Mouse (Mus musculus) cerebellum, adult 2 months (tissue): Measurements from ENCODE around the gene Ercc1. TPM values are rescaled to one million over a fixed set of nuclear protein-coding genes. Genes with fewer than 3 reads are reported as not detected.
A peak's percentile ranks its signal among the peaks of the same experiment; 100 is the strongest.

Experiments
- DNase-seq, 2 experiments: peaks; one replicate each; pipeline ENCODE4 v3.0.0; 2021
- H3K27ac ChIP-seq: fragments of 200-500 bp; 2 replicates; pipeline ENCODE4 v1.5.1; 2012; ENCODE audit warnings: low read length, control low read depth, inconsistent platforms; ENCODE audit not compliant: insufficient read depth
- H3K27me3 ChIP-seq: fragments of 200-500 bp; 2 replicates; pipeline ENCODE4 v1.6.1; 2012; ENCODE audit warnings: inconsistent platforms, mild to moderate bottlenecking, low read length, moderate library complexity; ENCODE audit not compliant: control insufficient read depth, insufficient read depth
- H3K4me1 ChIP-seq: fragments of 200-500 bp; 2 replicates; pipeline ENCODE4 v1.6.1; 2011; ENCODE audit warnings: low read length; ENCODE audit not compliant: control insufficient read depth, insufficient read depth
- H3K4me3 ChIP-seq: fragments of 200-500 bp; replicated peaks from 2 replicates; pipeline ENCODE3; 2011; ENCODE audit warnings: mild to moderate bottlenecking, low read depth, low read length, control low read depth; ENCODE audit not compliant: insufficient read depth
- CTCF ChIP-seq: fragments of 200-500 bp; IDR thresholded peaks from 2 replicates; pipeline ENCODE4 v1.5.1; 2011; ENCODE audit warnings: low read depth, mild to moderate bottlenecking, control low read depth, low read length, moderate library complexity, borderline replicate concordance; ENCODE audit not compliant: insufficient read depth
- POLR2A ChIP-seq: fragments of 200-500 bp; IDR thresholded peaks from 2 replicates; pipeline ENCODE4 v1.6.1; 2011; ENCODE audit warnings: low read length, control low read depth, borderline replicate concordance; ENCODE audit not compliant: insufficient read depth
- WGBS: fragments of 180-500 bp; shearing (Covaris S2); methylation state at CpG from one replicate; pipeline ENCODE4 v1.1.7; 2018; 5-methylcytosine and 5-hydroxymethylcytosine counted together
- polyA plus RNA-seq: library from polyadenylated mRNA; depleted of rRNA; stranded (reverse); fragments of >200 nt; gene quantifications from 2 replicates; pipeline ENCODE4 v1.2.3, GENCODE M21; 2012

Ercc1 gene
- polyA plus RNA-seq, 1 experiment, result 52.2 TPM

DNA sequence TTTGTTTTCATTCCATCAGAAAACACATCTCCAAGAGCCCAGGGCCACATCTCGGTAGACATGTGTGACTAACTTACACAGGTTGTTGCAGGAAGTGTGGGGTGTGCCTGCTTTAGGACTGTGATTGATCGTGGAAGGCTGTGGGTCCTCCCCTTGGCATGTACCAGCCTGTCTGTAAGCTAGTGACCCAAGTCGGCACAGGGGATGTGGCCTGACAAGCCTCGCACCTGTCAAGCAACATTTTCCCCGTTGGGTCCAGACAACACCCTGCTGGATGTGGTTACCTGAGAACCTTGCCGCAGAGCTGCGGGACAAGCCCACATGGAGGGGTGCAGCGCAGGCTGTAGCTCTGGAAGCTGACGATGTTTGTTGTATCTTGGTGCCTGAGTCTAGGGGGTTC is 22.1 kb upstream of the Ercc1 start:
- Histone ChIP-seq H3K27ac (no peak overlapping the region), H3K4me3 (no peak overlapping the region), H3K27me3 (no peaks in the 10 kb centered on the region), H3K4me1 (no peaks in the 10 kb centered on the region)
- WGBS, result 68% methylated on average over 9 of the region's 9 CpGs
- no peak for TF ChIP-seq CTCF
- TF ChIP-seq POLR2A, result no peak
- DNase-seq, result no peak

DNA sequence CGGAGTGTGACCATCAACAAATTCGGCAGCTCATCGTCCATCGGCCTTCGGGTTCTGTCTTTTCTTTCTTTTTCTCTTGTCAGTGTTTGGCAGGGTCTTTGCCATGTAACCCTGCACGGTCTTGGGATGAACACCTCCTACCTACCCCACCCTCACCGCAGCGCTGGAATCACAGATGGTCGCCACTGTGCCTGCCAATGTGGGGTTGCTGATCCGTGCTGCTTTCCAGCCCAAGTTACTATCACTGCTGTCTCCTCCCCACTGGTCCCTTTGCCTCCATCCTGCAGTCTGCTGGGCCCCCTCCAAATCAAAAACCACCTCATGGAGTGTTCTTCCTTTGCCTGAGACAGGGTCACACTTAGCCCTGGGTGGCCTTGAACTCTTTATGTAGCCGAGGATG is 20.4 kb upstream of the Ercc1 start:
- Histone ChIP-seq H3K27ac (no peak overlapping the region), H3K4me3 (no peak overlapping the region), H3K4me1 (no peaks in the 10 kb centered on the region), H3K27me3 (no peaks in the 10 kb centered on the region)
- no peak for DNase-seq
- no peak for TF ChIP-seq POLR2A
- no peak for TF ChIP-seq CTCF
- WGBS, result 33% methylated on average over 11 of the region's 11 CpGs

DNA sequence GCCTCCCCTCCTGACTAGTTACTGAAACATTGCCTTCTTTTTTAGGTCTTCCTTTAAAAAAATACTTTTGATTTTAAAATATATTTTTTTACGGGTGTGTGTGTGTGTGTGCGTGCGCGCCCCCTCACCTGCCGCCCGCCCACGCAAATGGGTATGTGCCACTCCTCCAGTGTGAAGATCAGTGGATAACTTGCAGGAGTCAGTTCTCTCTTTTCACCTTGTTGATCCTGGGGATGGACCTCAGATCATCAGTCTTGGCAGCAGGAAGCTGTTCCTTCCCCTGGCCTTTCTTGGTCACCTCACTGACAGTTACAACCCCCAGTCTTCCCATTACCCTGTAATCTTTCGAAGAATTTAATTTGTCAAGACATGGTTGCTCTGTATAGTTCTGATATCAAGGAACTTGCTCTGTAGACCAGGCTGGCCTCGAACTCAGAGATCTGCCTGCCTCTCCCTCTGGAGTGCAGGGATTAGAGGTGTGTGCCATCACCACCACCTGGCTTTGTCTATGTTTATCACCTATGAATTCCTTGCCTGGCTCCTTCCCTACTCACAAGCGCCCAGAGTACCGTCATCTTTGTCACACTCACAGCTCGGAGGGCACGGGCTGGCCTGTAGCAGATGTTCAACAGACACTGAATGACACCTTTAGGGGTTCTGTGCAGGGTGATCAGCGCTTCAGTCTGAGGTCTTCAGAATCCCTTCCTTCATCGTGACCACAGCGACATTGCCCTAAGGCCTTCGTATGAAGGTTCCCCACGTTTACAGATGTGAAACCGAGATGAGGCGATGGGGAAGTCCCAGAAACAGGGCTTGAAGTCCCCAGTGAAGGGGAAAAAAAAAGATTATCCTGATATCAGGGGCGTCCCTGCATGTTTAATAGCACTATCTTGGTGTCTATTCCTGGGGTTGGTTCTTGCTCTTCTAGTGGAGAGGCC is 19.0 kb upstream of the Ercc1 start:
- Histone ChIP-seq H3K27me3 (no peaks in the 10 kb centered on the region), H3K27ac (no peak overlapping the region), H3K4me3 (no peak overlapping the region), H3K4me1 (no peaks in the 10 kb centered on the region)
- no peak for DNase-seq
- no peak for TF ChIP-seq CTCF
- TF ChIP-seq POLR2A, result no peak
- 83% methylated on average over 21 of the region's 21 CpGs for WGBS

DNA sequence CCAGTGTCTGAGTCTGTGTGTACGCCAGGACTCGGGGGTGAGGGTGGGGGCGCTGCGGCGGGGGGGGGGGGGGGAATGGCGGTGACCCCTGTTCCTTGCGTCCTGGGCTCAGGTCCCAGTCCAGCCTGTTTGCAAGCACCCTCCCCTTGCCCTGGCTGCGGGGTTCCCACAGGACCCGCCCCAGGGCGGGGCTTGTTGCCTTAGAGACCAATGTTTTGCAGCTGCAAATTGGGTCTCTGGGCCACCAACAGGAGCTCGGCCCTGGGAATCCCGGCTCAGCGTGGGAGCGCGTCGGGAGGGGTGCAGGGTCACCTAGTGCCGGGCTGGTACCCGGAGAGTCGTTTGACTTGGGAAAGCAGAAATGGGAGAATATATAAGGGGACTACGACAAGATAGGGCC is 18.2 kb upstream of the Ercc1 start:
- peak; percentile 73 to 76 for DNase-seq
- WGBS, result 1% methylated on average over 20 of the region's 20 CpGs

DNA sequence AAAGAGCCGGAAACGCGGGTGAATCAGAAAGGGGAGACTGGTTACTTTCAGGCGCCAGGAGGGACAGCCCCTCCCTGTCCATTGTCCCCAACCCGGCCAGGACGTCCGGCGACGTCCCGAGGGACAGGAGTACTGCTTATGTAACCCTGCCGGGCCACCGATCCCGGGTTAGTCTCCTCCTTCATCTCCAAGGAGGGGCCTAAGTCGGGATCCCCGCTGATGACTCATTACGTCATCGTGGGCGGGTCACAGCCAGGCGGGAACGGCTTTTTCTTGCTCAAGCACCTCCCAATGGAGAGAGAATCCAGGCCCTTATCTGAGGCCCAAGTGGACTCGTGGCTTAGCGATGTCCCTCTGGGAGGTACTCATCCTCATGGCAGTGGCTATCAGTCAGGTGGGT is 17.4 kb upstream of the Ercc1 start:
- under 1% methylated on average over 22 of the region's 22 CpGs for WGBS
- peak; percentile 90 to 92 for DNase-seq
- peak overlapping the region; percentile 71 for H3K4me3 ChIP-seq
- no peaks in the 10 kb centered on the region for H3K27me3 ChIP-seq
- peak overlapping the region; percentile 73 for H3K27ac ChIP-seq
- TF ChIP-seq CTCF (no peak), POLR2A (peak; percentile 71; the same call in 1 of the 2 replicates)
- no peaks in the 10 kb centered on the region for H3K4me1 ChIP-seq

More for the DNA sequence above, 18.2 kb upstream of the Ercc1 start:
- Histone ChIP-seq H3K4me1 (no peaks in the 10 kb centered on the region), H3K27ac (peak overlapping the region; percentile 73), H3K27me3 (no peaks in the 10 kb centered on the region), H3K4me3 (peak overlapping the region; percentile 71)
- TF ChIP-seq POLR2A (no peak), CTCF (no peak)

DNA sequence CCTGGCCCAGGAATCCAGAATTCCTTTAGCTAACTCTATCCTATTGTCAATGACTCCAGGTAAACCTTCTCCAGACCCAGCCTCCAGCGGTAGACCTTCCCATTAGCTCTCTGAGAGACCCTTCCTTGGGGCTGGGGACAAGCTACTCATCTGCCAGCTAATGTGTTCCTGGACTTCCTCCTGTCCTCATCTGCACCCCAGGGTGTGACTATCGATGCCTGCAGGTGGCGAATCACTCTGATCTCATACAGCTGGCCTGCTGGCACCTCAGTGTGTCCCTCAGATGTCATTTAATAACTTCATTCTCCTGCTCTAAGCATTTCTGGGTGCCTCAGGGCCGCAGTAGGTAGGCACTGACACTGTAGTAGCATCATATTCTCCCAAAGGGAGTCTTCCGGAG is 16.8 kb upstream of the Ercc1 start:
- 70% methylated on average over 5 of the region's 5 CpGs for WGBS
- no peak for DNase-seq
- TF ChIP-seq CTCF (no peak), POLR2A (no peak)
- H3K27ac ChIP-seq, result no peak overlapping the region
- no peaks in the 10 kb centered on the region for H3K27me3 ChIP-seq
- H3K4me3 ChIP-seq, result no peak overlapping the region
- H3K4me1 ChIP-seq, result no peaks in the 10 kb centered on the region

DNA sequence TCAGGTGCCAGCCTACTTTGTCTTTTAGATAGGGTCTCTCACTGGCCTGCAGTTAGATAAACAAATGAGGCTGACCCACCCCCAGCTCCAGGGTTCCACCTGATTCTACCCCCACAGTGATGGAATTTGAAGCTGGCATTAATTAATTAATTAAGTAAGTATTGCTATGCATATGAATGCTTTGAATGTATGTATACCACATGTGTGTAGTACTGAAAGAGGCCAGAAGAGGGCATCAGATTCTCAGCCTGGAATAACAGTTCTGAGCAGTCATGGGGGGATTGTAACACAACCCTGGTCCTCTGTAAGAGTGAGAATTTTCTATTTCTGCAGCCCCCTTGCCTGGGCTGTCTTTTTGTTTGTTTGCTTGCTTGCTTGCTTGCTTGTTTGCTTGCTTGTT is 16.2 kb upstream of the Ercc1 start:
- Histone ChIP-seq H3K4me1 (no peaks in the 10 kb centered on the region), H3K4me3 (no peak overlapping the region), H3K27me3 (no peaks in the 10 kb centered on the region), H3K27ac (no peak overlapping the region)
- TF ChIP-seq POLR2A, result no peak
- TF ChIP-seq CTCF, result no peak
- no peak for DNase-seq

DNA sequence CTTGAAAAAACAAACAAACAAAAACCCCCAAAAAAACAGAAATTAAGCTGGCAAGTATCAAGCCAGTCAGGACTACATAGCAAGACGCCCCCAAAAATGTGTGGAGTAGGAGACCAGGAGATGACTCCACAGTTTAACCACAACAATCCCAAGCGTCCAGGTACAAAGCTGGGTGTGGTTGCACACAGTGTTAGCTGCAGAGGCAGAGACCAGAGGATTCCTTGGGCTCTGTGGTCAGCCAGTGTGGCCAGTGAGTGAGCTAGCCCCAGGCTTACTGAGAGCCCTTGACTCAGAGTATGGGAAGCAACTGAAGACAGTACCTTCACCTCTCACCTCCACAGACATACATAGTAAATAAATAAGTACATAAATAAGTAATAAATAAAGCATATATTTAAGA is 12.7 kb upstream of the Ercc1 start:
- DNase-seq, result no peak
- Histone ChIP-seq H3K4me1 (peaks cover 14% of the 10 kb centered on the region; the same call in 1 of the 2 replicates), H3K27me3 (no peaks in the 10 kb centered on the region), H3K4me3 (no peak overlapping the region), H3K27ac (no peak overlapping the region)
- TF ChIP-seq POLR2A, result no peak
- 69% methylated on average over 2 of the region's 2 CpGs for WGBS
